Mouse (Mus musculus) retina, adult 2 months (tissue): ENCODE results near the gene Dtl.
"Not testable (repeated sequence)": the region's sequence is repeated elsewhere in the genome, so short reads cannot be mapped to it uniquely, and the experiment has no call there.

Experiments used
- DNase-seq: peaks from one replicate; pipeline ENCODE4 v3.0.0-alpha.2; 2012; ENCODE audit warnings: low read depth, low spot score

The Dtl gene

GRCm38 (mm10) chr1:191519329-191520066 lies 55.8 kb downstream of the Dtl start:
- DNase-seq, result no peak

- DNase-seq, result no peak
Measured at GRCm38 (mm10) chr1:191518911-191519310, 56.4 kb downstream of the Dtl start.

GRCm38 (mm10) chr1:191517969-191518368 lies 57.4 kb downstream of the Dtl start:
- no peak for DNase-seq

- no peak for DNase-seq
Measured at GRCm38 (mm10) chr1:191517056-191517455, 58.3 kb downstream of the Dtl start.

GRCm38 (mm10) chr1:191516351-191516750 lies 59.0 kb downstream of the Dtl start:
- DNase-seq, result not testable (repeated sequence)

GRCm38 (mm10) chr1:191513195-191513594 lies 62.1 kb downstream of the Dtl start:
- DNase-seq, result no peak

- no peak for DNase-seq
Measured at GRCm38 (mm10) chr1:191512383-191512782, 63.0 kb downstream of the Dtl start.

- DNase-seq, result no peak
Measured at GRCm38 (mm10) chr1:191511503-191511902, 63.8 kb downstream of the Dtl start.

GRCm38 (mm10) chr1:191509865-191510264 lies 65.5 kb downstream of the Dtl start:
- no peak for DNase-seq

GRCm38 (mm10) chr1:191509131-191509530 lies 66.2 kb downstream of the Dtl start:
- no peak for DNase-seq

GRCm38 (mm10) chr1:191506791-191507190 lies 68.6 kb downstream of the Dtl start:
- DNase-seq, result no peak

- DNase-seq, result no peak
Measured at GRCm38 (mm10) chr1:191499666-191500065, 75.7 kb downstream of the Dtl start.

- no peak for DNase-seq
Measured at GRCm38 (mm10) chr1:191498271-191498955, 76.9 kb downstream of the Dtl start.

GRCm38 (mm10) chr1:191496676-191497075 lies 78.7 kb downstream of the Dtl start:
- DNase-seq, result no peak

- DNase-seq, result no peak
Measured at GRCm38 (mm10) chr1:191495051-191495467, 80.3 kb downstream of the Dtl start.

GRCm38 (mm10) chr1:191494303-191494655 lies 81.1 kb downstream of the Dtl start:
- no peak for DNase-seq

GRCm38 (mm10) chr1:191493476-191494302 lies 81.7 kb downstream of the Dtl start:
- DNase-seq, result no peak

GRCm38 (mm10) chr1:191490446-191490845 lies 84.9 kb downstream of the Dtl start:
- no peak for DNase-seq
